Mouse (Mus musculus): ENCODE results near the gene Hoxa11. TPM values are rescaled to one million over a fixed set of nuclear protein-coding genes. Genes with fewer than 3 reads are reported as not detected.

The Hoxa11 gene
- polyA plus RNA-seq, 2 experiments = not detected

DNA sequence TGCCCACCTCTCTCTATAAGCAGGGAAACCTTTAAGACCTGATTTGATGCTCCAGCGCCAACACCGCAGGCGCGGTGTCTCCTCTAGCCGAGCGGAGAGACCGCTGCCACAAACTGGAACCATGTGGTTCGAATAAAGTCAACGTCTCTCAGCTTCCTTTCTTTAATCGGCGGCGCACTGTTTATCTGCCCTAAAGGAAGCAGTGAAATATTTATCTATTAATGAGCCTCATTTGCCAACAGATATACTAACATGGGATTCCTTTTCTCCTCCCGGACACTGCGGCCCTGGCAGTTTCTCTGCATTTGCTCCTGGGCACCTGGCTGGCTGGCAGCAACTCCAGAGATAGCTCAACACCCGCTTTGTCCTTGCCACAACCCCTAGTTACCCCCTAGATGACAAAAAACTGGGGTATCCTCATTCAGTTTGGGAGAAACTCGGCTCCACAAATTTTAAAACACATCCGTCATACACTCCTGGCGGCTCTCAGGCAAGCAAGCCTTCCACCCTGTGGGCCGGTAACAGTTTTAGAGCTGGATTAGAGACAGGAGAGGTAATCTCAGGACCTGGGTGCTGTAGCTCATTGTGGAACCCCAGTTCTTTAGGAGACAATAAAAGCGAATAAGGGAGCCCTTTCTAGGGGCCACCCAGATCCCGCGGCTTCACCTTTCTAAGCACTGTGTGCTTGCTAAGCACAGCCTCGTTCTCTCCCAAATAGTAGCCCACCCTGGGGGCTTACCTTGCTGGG lies 27.5 kb downstream of the Hoxa11 start:
- TF ChIP-seq EP300 (IDR thresholded peaks at IDR 0.05; ENCODE audit: low read depth) = no peak
- no peak for TF ChIP-seq CTCF (IDR thresholded peaks at IDR 0.05; ENCODE audit: low read depth)
- Histone ChIP-seq H3K4me1 (replicated peaks; ENCODE audit: control insufficient read depth in 2 of 2, insufficient read depth in 2 of 2, low read length in 1 of 2) (no peaks in the 10 kb centered on the region), H3K9ac (replicated peaks) (no peak overlapping the region), H3K36me3 (replicated peaks; ENCODE audit: control insufficient read depth, insufficient read depth, low read depth) (no peaks in the 10 kb centered on the region), H3K4me2 (ENCODE audit: low read depth) (0 out of 2 replicates have a peak overlapping the region, but pooled peaks have one; percentile 31), H3K27ac (no peak overlapping the region), H3K9me3 (ENCODE audit: control insufficient read depth, low read length) (no peaks in the 10 kb centered on the region), H3K27me3 (ENCODE audit: control insufficient read depth, insufficient read depth, low read length) (peaks cover 100% of the 10 kb centered on the region), H3K4me3 (ENCODE audit: insufficient read depth in 1 of 2, low read depth in 2 of 2, low read length in 2 of 2) (no peak overlapping the region; a peak in 1 of 4 replicates)
- no peak for DNase-seq (ENCODE audit: low read depth in 3 of 3, low spot score in 3 of 3)
- WGBS (ENCODE audit: insufficient replicate concordance) = 11% methylated on average over 23 of the region's 23 CpGs
- ATAC-seq (ENCODE audit: insufficient read depth) = no peak

DNA sequence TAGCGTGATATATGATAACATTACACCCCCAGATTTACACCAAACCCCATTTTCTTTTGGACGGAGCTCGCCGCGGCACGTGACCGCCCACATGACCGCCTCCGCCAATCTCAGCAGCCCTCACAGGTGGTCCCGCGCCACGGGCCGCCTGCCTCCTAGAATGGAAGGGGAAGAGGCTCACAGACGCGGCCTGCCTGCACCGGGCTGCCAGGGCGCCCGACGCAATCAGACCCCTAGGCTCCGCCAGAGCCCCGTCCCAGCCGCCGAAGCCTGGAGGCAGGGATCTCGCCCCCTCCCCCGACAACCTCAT lies 28.2 kb downstream of the Hoxa11 start:
- WGBS (ENCODE audit: insufficient replicate concordance) = under 1% methylated on average over 25 of the region's 25 CpGs

DNA sequence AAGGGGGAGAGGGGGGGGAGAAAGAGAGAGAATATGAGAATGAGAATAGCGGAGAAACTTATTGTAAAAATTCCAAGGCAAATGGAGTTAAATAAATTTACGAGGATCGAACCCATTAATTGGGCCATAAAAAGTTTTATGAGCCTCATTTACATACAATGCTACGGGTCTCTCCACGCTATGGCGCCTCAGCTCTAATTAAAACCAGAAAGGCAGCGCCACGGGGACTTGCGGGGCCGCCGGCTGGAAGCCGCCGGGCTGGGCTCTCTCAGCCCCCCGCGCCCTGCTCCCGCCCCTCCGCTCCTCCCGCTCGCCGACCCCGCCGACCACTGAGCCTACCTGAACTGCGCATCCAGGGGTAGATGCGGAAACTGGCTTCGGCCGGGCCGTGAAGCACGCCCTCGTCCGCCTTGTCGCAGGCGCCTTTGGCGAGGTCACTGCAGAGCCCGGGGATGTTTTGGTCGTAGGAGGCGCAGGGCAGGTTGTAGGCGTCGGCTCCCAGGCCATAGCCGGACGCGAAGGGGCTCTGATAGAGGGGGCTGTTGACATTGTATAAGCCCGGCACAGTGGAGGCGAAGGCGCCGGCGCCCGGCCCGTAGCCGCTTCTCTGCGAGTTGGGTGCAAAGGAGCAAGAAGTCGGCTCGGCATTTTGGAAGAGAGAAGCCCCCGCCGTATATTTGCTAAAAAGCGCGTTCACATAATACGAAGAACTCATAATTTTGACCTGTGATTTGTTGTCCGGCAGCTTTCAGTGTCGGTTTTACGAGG lies 28.7 kb downstream of the Hoxa11 start:
- TF ChIP-seq EP300 (IDR thresholded peaks at IDR 0.05; ENCODE audit: low read depth) = no peak
- no peak for TF ChIP-seq CTCF (IDR thresholded peaks at IDR 0.05; ENCODE audit: low read depth)
- Histone ChIP-seq H3K4me2 (ENCODE audit: low read depth) (peak overlapping the region; percentile 31), H3K4me3 (ENCODE audit: insufficient read depth in 1 of 2, low read depth in 2 of 2, low read length in 2 of 2) (peak overlapping the region in 1 of 2 experiments; percentile 12; a peak in 1 of 4 replicates), H3K36me3 (replicated peaks; ENCODE audit: control insufficient read depth, insufficient read depth, low read depth) (no peaks in the 10 kb centered on the region), H3K27ac (no peak overlapping the region), H3K9ac (replicated peaks) (no peak overlapping the region), H3K4me1 (replicated peaks; ENCODE audit: control insufficient read depth in 2 of 2, insufficient read depth in 2 of 2, low read length in 1 of 2) (no peaks in the 10 kb centered on the region), H3K27me3 (ENCODE audit: control insufficient read depth, insufficient read depth, low read length) (peaks cover 100% of the 10 kb centered on the region), H3K9me3 (ENCODE audit: control insufficient read depth, low read length) (no peaks in the 10 kb centered on the region)
- ATAC-seq (ENCODE audit: insufficient read depth) = no peak
- WGBS (ENCODE audit: insufficient replicate concordance) = 2% methylated on average over 60 of the region's 60 CpGs
- no peak for DNase-seq (ENCODE audit: low read depth in 3 of 3, low spot score in 3 of 3)

More for the DNA sequence above, 28.2 kb downstream of the Hoxa11 start:
- DNase-seq (ENCODE audit: low read depth in 3 of 3, low spot score in 3 of 3) = no peak
- TF ChIP-seq CTCF (IDR thresholded peaks at IDR 0.05; ENCODE audit: low read depth) = no peak
- no peak for TF ChIP-seq EP300 (IDR thresholded peaks at IDR 0.05; ENCODE audit: low read depth)
- Histone ChIP-seq H3K4me3 (ENCODE audit: insufficient read depth in 1 of 2, low read depth in 2 of 2, low read length in 2 of 2) (peak overlapping the region in 1 of 2 experiments; percentile 12; a peak in 2 of 4 replicates), H3K27ac (no peak overlapping the region), H3K9ac (replicated peaks) (no peak overlapping the region), H3K4me2 (ENCODE audit: low read depth) (peak overlapping the region; percentile 31), H3K36me3 (replicated peaks; ENCODE audit: control insufficient read depth, insufficient read depth, low read depth) (no peaks in the 10 kb centered on the region), H3K4me1 (replicated peaks; ENCODE audit: control insufficient read depth in 2 of 2, insufficient read depth in 2 of 2, low read length in 1 of 2) (no peaks in the 10 kb centered on the region), H3K9me3 (ENCODE audit: control insufficient read depth, low read length) (no peaks in the 10 kb centered on the region), H3K27me3 (ENCODE audit: control insufficient read depth, insufficient read depth, low read length) (peaks cover 100% of the 10 kb centered on the region)
- ATAC-seq (ENCODE audit: insufficient read depth) = no peak

DNA sequence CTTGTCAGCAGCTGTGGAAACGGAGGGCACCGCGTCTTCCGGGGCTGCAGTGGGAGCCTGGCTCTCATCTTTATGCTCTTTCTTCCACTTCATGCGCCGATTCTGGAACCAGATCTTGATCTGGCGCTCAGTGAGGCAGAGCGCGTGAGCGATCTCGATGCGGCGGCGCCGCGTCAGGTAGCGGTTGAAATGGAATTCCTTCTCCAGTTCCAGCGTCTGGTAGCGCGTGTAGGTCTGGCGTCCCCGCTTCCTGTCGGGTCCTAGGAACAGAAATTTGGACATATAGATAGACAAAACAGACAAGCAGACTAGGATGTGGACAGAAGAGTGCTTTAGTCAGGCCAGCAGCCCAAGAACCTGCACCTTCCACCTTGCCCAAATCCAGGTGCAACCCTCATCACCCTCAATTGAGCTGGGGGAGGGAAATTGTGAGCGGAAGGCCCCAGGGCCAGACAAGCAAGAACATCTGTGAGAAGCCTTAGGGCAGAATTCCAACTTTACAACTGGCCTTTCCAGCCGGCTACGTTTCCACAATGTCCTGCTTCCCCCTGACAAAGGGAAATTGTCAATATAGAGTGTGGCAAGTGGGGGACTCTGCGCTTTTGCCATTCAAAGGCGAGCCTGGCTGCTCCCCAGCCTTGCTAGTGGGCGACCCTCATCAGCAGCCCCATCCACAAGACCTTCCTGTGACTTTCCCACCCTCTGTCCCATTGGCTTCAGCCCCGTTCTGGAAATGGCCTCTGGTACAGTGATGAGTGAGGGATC lies 29.7 kb downstream of the Hoxa11 start:
- no peak overlapping the region for H3K4me2 ChIP-seq (ENCODE audit: low read depth)
- 3% methylated on average over 30 of the region's 30 CpGs for WGBS (ENCODE audit: insufficient replicate concordance)
- DNase-seq (ENCODE audit: low read depth in 3 of 3, low spot score in 3 of 3) = no peak

More for the DNA sequence above, 29.7 kb downstream of the Hoxa11 start:
- TF ChIP-seq EP300 (IDR thresholded peaks at IDR 0.05; ENCODE audit: low read depth) (no peak), CTCF (IDR thresholded peaks at IDR 0.05; ENCODE audit: low read depth) (no peak)
- Histone ChIP-seq H3K9me3 (ENCODE audit: control insufficient read depth, low read length) (no peaks in the 10 kb centered on the region), H3K4me3 (ENCODE audit: insufficient read depth in 1 of 2, low read depth in 2 of 2, low read length in 2 of 2) (no peak overlapping the region), H3K27me3 (ENCODE audit: control insufficient read depth, insufficient read depth, low read length) (peaks cover 100% of the 10 kb centered on the region), H3K4me1 (replicated peaks; ENCODE audit: control insufficient read depth in 2 of 2, insufficient read depth in 2 of 2, low read length in 1 of 2) (no peaks in the 10 kb centered on the region), H3K36me3 (replicated peaks; ENCODE audit: control insufficient read depth, insufficient read depth, low read depth) (no peaks in the 10 kb centered on the region), H3K9ac (replicated peaks) (no peak overlapping the region), H3K27ac (no peak overlapping the region)
- no peak for ATAC-seq (ENCODE audit: insufficient read depth)

All from liver, embryonic 14.5 days (tissue).